Mouse (Mus musculus) cerebellum, adult 11 months (tissue): ENCODE data around the gene Tex50.

Source experiments
- DNase-seq: peaks from one replicate; pipeline ENCODE4 v3.0.0; 2022

Gene Tex50

GRCm38 (mm10) chr1:161122661-161123418, 36.3 kb downstream of the Tex50 start:
- DNase-seq, result no peak

GRCm38 (mm10) chr1:161114591-161114990, 44.5 kb downstream of the Tex50 start:
- DNase-seq, result no peak

GRCm38 (mm10) chr1:161109216-161109615, 49.9 kb downstream of the Tex50 start:
- DNase-seq, result no peak
